Mouse (Mus musculus) cerebellum, postnatal 25 days (tissue): ENCODE results near the gene Soat2.

Experiments
- DNase-seq, 2 experiments: peaks; one replicate each; pipeline ENCODE4 v3.0.0; 2021; ENCODE audit warnings: mixed read lengths in 2 of 2

Soat2 gene

DNA sequence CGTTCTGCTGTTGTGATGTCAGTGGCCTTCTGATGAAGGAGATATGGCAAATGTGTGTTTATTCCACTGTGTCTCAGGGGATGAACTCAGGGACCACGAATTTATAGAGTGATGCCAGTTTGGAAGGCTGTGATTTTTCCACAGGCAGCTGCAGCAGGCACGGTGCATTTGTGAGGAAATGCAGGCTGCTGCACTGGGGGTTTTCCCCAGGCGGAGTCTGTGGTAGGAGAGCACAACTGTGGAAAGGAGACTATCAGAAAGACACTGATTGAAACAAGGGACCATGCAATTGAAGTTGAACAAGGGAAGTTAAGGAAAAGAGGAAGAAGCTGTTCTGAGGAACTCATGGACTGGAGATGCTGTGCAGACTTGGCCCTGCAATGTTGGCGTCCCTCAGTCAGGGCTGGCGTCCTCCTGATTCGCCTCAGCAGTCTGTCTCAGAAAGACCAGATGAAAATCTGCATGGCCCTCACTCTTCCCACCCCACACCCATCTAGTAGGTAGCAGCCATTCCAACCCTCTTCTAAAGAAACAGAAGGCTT lies 42.0 kb downstream of the Soat2 start:
- no peak for DNase-seq

- no peak for DNase-seq
Measured at GRCm38 (mm10) chr15:102192820-102193386, 42.6 kb downstream of the Soat2 start.

DNA sequence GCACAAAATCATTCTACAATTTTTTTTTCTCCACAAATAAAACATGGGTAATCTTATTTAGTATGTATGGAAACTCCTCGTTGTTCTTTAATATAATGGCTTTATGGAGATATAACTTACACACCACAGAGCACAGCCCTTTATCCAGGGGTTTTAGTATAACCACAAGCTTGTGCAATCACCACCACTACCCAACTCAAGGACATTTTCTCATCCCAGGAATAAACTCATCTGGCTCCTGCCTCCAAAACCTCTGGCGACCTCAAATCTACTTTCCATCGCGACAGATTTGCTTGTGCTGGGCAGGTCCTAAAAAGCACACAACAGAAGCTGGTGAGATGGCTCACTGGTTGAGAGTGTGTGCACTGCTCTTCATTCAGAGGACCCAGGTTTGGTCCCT lies 43.3 kb downstream of the Soat2 start:
- no peak for DNase-seq

DNA sequence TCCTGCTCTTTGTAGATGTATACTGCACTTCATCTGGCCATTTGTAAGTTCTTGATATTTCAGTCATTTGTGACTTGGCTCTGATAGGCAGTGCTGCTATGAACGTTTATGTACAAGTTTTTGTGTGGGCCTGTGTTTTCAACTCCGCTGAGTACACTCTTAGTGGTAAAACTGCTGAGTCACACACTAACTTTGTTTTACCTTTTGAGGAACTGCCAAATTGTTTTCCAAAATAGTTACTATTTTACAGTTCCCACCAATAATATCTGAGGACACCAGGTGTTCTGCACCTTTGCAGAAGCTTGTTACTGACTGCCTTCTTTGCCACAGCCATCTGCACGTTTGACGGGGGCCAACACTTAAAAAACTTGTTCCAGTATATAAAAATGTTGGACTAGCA lies 44.1 kb downstream of the Soat2 start:
- DNase-seq = no peak

GRCm38 (mm10) chr15:102195373-102195772 lies 45.0 kb downstream of the Soat2 start:
- no peak for DNase-seq

DNA sequence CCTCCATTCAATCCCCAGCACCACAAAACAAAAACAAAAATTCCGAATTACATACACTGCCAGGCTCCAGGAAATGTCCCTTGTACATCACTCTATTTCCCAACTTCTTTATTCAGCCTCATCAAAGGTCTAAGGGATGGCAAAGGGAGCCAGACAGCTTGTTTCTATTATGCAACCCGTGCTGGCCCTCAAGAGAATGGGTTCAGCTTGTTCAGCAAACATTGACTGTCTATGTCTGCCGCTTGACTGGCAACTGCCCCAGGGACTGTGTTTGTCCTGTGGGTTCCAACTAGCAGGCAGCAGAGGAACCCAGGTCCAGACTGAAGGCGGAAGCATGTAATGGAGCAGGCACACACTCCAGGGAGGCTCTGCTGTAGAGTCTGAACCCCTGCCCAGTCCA lies 48.5 kb downstream of the Soat2 start:
- no peak for DNase-seq

DNA sequence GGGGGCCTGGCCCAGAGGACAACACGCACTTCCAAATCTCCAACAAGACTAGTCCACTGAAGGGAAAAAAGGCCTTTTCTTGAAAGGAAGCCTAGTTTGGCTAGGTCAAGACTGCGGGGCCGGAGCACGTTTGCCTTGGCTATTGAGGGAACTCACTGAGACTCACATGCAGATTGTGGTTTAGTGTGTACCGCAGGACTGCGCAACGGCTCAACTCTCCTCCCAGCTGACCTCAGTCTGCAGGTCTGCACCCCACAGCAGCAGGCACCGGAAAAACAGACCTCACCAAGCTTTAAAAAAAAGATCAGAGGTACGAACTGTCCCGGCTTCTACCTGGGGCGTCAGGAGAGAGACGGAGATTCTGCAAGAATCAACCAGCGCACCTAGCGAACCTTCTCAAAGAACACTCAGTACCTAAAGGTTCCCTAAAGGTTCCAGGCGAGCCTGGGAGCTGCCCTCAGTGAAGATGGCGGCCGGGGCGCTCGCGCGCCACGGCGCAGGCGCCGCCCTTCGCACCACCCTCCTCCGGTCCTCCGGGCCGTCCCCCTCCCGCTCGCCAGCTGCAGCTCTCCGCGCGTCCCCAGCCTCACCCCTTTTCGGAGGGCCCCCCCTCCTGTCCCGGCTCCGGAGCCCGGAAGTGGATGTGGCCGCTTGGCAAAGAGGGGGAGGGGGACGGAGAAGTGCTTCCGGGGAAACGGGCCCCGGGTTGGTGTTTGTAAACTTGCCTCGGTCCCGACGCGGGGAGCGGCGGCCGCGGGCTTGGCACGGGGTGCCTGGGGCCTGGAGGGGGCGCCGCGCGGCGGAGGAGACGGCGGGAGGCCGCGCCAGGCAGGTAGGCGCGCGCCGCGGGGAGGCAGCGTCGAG lies 52.9 kb downstream of the Soat2 start, which contains the start of gene Zfp740:
TSS of gene Zfp740 (plus strand) at position 279 of the 864 bp plus-strand sequence.
- peak; percentile 95 to 98 for DNase-seq

DNA sequence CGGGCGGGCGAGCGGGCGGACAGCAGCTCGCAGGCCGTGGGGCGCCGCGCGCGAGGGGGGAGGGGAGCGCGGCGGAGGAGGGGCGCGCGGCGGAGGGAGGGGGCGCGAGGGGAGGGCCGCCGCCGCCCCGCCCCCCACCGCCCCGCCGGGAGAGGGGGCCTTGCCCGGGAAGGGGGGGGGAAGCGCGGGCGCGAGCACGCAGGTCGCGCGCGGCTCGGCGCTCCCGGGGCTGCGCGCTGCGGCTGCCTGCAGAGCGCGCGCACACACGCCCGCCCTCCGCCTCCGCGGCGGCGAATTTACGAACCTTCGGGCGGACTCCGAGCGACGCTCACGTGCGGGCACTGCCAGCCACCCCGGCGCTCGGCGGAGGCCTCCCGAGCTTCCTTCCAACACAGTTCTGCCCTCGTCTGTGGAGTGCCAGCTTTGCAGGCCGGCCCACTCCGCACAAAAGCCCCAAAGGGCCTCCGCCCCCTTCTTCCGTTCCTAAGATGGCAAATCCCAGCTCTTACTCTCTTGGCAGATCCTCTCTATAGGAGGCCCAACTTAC lies 53.6 kb downstream of the Soat2 start:
- peak; percentile 76 to 86 for DNase-seq

- no peak for DNase-seq
Measured at GRCm38 (mm10) chr15:102204674-102205505, 54.6 kb downstream of the Soat2 start, which contains the start of gene Csad. Gene Csad (minus strand): TSS chr15:102204724.

DNA sequence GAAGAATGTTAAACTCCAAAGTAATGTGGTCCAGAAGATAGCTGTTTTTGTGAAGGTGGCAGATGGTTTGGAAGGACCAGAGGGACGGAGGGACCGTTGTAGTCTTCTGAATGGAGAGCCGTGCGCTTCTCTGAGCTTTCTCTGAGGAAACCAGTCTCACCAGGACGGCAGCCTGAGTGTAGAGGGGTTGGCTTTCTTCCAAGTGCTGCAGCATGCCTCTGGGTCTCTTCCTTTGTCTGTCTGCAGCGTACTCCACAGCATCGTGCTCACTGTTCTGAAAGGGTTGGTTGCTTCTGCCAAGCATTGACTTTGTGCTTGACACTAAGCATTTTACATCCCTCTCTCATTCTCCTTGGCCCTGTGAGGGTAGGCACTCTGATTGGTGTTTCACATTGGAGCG lies 55.5 kb downstream of the Soat2 start:
- peak; percentile 46 to 54 for DNase-seq

DNA sequence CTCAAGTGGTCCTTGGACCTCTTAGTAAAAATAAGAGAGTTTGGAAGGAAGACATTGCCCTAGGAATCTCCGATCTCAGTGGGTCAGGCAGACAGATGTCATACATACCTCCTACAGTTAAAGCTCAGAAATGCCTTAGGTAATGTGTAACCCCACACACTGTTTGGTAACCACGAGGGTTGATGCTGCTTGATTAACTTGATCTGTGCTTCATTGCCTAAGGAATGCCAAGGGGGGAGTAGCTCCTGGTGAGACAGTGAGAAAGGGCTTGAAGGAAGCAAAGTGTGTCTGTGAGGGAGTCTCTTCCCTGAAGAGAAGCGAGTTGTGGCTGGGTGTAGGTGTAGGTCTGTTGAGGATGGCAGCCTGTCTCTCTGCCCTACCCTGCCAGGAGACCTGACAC lies 57.0 kb downstream of the Soat2 start:
- DNase-seq = no peak

DNA sequence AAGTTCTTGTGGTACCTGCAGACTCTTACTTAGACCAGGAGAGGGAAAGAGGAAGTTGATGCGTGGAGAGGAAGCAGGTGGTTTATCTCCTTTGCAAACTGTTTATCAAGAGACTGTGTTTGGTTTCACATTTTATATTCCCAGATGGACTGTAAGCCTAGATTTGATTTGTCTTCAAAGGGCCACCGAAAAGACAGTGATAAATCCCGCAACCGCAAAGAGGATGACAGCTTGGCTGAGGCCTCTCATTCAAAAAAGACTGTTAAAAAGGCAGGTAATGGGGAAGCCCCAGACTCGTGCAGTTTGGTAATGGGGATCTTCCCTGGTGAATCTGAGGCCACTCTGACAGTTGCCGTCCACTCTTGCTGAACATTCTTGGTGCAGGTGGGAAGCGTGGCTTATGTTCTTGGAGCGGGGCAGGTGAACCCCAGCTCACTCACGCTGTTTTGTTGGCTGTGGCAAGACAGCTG lies 57.8 kb downstream of the Soat2 start:
- no peak for DNase-seq

- no peak for DNase-seq
Measured at GRCm38 (mm10) chr15:102209114-102209513, 58.8 kb downstream of the Soat2 start.

DNA sequence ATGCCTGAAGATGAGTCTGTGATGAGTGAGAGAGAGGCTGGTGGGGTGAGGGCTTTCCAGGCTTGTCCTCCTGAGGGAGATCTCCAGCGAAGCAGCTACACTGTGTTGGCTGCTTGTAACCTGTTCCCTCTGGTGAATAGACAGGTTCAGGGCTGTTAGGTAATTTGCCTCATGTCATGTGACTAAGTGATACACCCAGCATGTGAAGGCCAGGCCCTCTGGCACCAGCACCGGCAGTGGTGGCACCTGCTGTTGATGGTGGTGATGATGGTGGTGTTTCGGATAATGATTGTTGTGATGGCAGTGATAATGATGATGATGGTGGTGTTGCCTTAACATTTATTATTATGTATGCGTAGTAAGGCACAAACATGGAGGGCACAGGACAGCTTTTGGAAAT lies 60.5 kb downstream of the Soat2 start:
- DNase-seq = no peak

GRCm38 (mm10) chr15:102211895-102212294 lies 61.6 kb downstream of the Soat2 start:
- no peak for DNase-seq
